Mouse (Mus musculus): ENCODE data around the gene Zfp511. TPM values are rescaled to one million over a fixed set of nuclear protein-coding genes. Genes with fewer than 3 reads are reported as not detected.

Gene Zfp511
- polyA plus RNA-seq, 1 experiment: 37.7 TPM

DNA sequence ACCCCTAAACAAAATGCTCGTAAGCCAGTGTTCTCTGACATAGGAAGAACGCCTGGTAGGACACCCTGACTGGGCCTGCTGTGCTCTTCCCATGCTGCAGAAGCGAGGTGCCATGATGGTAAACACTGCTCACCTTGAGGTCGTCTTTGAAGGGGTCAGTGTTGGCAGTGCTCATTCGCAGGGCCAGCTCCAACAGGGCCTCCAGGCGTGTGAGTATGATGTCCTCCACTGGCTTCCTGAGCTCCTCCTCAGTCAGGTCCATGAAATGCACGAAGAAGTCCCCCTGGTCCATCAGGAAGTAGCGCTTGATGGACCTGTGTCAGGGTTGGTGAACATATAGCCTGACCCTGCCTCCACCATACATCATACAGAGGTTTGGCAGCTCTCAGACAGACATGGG is 31.5 kb upstream of the Zfp511 start:
- no peak overlapping the region for H3K27ac ChIP-seq (ENCODE audit: insufficient read depth, low read depth, low read length)
- no peak for TF ChIP-seq POLR2A (IDR thresholded peaks at IDR 0.05; ENCODE audit: borderline replicate concordance, low read depth, low read length)
- no peak for TF ChIP-seq CTCF (IDR thresholded peaks at IDR 0.05; ENCODE audit: low read depth, low read length)
- H3K4me1 ChIP-seq (ENCODE audit: control insufficient read depth, insufficient read depth, low read length): no peaks in the 10 kb centered on the region
- H3K4me3 ChIP-seq (ENCODE audit: insufficient read depth, low read length): no peak overlapping the region

DNA sequence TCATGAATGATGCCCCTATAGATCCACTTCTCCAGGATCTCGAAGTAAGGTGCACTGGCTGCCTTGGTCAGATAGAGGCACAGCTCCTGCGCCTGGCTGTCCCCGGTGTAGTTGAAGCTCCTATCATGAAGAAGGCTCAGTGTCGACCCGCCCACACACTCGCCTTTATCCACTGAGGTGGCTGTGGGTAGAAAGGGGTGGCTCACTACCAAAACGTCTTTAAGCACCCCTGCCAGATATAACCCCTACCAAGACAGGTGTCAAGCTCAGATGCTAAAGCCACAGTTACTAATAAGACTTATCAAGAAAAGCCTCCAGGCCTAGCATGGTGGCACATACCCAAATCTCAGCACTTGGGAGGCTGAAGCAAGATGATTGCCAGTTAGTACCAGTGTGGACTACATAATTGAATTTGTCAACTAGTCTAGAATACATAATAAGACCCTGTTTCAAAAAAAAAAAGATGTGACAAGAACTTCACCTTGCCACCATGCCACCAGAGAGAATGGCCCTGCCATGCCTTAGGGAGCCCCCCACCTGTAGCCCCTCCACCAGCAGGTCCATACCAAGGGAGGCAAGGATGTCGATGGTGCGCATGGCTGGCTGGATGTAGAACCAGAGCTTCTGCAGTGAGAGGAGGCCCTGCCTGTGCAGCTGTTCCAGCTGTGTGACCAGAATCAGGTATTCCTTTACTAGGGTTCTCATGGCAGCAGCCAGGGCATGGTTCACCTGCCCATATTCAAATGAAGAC is 29.2 kb upstream of the Zfp511 start:
- Histone ChIP-seq H3K4me3 (ENCODE audit: insufficient read depth, low read length) (no peak overlapping the region), H3K4me1 (ENCODE audit: control insufficient read depth, insufficient read depth, low read length) (no peaks in the 10 kb centered on the region), H3K27ac (ENCODE audit: insufficient read depth, low read depth, low read length) (no peak overlapping the region)
- TF ChIP-seq CTCF (IDR thresholded peaks at IDR 0.05; ENCODE audit: low read depth, low read length) (no peak), POLR2A (IDR thresholded peaks at IDR 0.05; ENCODE audit: borderline replicate concordance, low read depth, low read length) (no peak)

DNA sequence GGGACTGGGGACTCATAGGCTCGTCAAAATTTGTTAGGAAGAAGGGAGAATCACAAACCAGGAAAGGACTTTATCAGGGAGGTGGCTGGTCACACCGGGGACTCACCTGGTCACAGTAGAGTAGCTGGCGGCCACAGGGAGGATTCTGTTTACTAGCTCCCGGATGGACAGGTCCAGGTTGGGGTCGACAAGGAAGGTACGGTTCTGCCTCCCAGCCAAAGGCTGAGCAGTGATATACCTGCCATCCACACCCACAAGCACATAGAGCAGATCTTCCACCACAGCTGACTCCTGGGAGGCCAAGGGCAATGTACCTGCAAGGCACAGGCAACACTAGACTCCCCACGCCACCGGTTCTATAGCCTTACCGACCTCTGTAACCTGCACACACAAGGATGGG is 28.4 kb upstream of the Zfp511 start:
- H3K27ac ChIP-seq (ENCODE audit: insufficient read depth, low read depth, low read length): no peak overlapping the region

DNA sequence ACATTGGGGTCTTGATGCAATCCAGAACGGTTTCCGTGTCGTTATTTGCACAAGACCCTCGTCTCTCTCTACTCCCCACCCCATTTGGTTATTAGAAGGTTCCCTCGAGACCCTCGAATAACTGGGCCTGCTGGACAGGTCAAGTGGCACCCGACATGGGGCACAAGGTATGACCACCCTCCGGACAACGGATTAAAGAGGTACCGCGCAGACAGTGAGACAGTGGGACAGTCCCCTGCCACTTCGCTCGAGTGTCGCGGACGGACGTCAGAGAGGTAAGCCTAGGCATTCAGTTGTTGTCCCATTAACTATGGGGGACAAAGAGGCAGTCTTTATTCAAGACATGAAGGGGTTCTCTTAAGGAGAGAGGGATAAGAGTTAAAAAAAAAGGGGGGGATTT is 24.9 kb upstream of the Zfp511 start:
- Histone ChIP-seq H3K4me1 (ENCODE audit: control insufficient read depth, insufficient read depth, low read length) (no peaks in the 10 kb centered on the region), H3K4me3 (ENCODE audit: insufficient read depth, low read length) (no peak overlapping the region), H3K27ac (ENCODE audit: insufficient read depth, low read depth, low read length) (no peak overlapping the region)
- TF ChIP-seq POLR2A (IDR thresholded peaks at IDR 0.05; ENCODE audit: borderline replicate concordance, low read depth, low read length): no peak
- no peak for TF ChIP-seq CTCF (IDR thresholded peaks at IDR 0.05; ENCODE audit: low read depth, low read length)

More for the DNA sequence above, 28.4 kb upstream of the Zfp511 start:
- Histone ChIP-seq H3K4me3 (ENCODE audit: insufficient read depth, low read length) (no peak overlapping the region), H3K4me1 (ENCODE audit: control insufficient read depth, insufficient read depth, low read length) (no peaks in the 10 kb centered on the region)
- TF ChIP-seq CTCF (IDR thresholded peaks at IDR 0.05; ENCODE audit: low read depth, low read length): no peak
- TF ChIP-seq POLR2A (IDR thresholded peaks at IDR 0.05; ENCODE audit: borderline replicate concordance, low read depth, low read length): no peak

DNA sequence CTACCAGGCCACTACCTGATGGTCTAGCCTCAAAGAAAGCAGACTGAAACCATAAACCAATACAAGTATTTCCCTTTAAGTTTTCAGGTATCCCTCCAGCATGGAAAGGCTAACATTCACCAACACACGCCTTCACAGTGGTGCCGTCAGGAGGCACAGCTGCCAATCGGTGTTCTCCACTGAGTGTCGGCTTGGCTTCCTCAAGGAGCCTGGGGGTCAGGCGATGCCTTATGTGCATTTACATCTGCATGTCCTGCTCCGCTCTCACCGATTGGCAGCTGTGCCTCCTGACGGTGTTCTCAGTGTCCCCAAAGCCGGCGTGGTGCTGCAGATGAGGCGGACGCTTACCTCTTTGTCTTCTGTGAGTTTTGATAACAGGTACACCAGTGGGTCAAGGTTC is 4.4 kb upstream of the Zfp511 start:
- no peak overlapping the region for H3K4me3 ChIP-seq (ENCODE audit: insufficient read depth, low read length)
- no peak for TF ChIP-seq CTCF (IDR thresholded peaks at IDR 0.05; ENCODE audit: low read depth, low read length)
- TF ChIP-seq POLR2A (IDR thresholded peaks at IDR 0.05; ENCODE audit: borderline replicate concordance, low read depth, low read length): no peak
- peaks cover 5% of the 10 kb centered on the region for H3K4me1 ChIP-seq (ENCODE audit: control insufficient read depth, insufficient read depth, low read length)
- no peak overlapping the region for H3K27ac ChIP-seq (ENCODE audit: insufficient read depth, low read depth, low read length)

DNA sequence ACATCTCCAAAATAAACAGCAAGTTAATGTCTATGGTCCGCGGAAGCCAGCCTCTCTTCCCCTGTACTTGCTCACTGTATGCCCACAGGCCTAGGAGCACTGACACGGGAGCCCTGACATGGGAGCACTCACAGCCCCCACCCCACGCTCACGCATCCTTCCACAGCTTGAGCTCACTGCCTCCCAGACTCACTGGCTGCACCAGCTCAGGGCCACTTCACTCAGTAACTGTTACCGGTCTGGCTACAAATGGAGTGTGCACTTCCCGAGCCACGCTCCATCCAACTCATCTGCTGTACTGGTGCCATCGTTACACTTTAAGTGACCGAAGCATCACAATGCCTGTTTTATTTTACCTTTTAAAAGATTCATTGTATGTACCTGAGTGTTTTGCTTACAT is 3.8 kb upstream of the Zfp511 start:
- TF ChIP-seq POLR2A (IDR thresholded peaks at IDR 0.05; ENCODE audit: borderline replicate concordance, low read depth, low read length) (no peak), CTCF (IDR thresholded peaks at IDR 0.05; ENCODE audit: low read depth, low read length) (no peak)
- Histone ChIP-seq H3K4me3 (ENCODE audit: insufficient read depth, low read length) (no peak overlapping the region), H3K27ac (ENCODE audit: insufficient read depth, low read depth, low read length) (no peak overlapping the region), H3K4me1 (ENCODE audit: control insufficient read depth, insufficient read depth, low read length) (peaks cover 11% of the 10 kb centered on the region)

DNA sequence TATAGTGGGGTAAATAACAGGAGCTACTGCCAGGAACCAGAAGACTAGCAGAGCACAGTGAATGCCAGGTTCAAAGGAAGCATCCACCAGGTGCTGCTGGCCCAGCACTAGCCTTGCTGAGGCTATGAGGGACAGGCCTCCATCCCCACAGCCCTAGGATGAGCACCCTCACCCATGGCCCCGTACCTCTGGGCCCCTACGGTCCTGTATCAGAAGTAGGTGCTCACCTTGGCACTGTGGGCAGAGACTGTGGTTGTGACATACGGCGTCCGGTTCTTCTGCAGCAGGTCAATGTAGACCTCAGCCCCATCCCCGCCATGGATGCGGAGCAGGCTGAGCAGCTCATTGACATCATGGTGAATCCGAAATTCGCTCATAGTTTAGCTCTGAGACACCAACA is 2.8 kb upstream of the Zfp511 start:
- H3K4me3 ChIP-seq (ENCODE audit: insufficient read depth, low read length): no peak overlapping the region
- H3K27ac ChIP-seq (ENCODE audit: insufficient read depth, low read depth, low read length): no peak overlapping the region
- TF ChIP-seq CTCF (IDR thresholded peaks at IDR 0.05; ENCODE audit: low read depth, low read length) (no peak), POLR2A (IDR thresholded peaks at IDR 0.05; ENCODE audit: borderline replicate concordance, low read depth, low read length) (no peak)
- H3K4me1 ChIP-seq (ENCODE audit: control insufficient read depth, insufficient read depth, low read length): peaks cover 11% of the 10 kb centered on the region

DNA sequence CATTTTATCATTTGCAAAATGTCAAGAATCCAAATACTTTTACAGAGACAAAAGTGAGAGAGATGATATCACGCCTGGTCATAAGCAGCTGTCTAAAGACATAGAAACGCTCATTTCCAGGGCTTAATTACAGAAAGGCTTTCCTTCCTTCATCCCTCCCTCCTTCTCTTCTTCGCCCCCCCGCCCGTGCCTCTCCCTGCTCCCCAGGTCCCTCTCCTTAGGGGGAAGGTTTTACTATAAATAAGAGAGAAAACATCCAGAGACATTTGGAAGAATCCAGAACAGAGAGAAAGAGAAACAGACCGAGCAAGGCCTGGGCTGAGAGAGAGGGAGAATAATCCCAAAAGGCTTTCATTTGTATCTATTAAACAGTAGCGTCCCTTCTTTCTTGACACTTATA is 735 bp upstream of the Zfp511 start:
- Histone ChIP-seq H3K27ac (ENCODE audit: insufficient read depth, low read depth, low read length) (0 out of 2 replicates have a peak overlapping the region, but pooled peaks have one; percentile 21), H3K4me3 (ENCODE audit: insufficient read depth, low read length) (peak overlapping the region; percentile 88), H3K4me1 (ENCODE audit: control insufficient read depth, insufficient read depth, low read length) (peaks cover 11% of the 10 kb centered on the region)
- TF ChIP-seq POLR2A (IDR thresholded peaks at IDR 0.05; ENCODE audit: borderline replicate concordance, low read depth, low read length): no peak
- no peak for TF ChIP-seq CTCF (IDR thresholded peaks at IDR 0.05; ENCODE audit: low read depth, low read length)

DNA sequence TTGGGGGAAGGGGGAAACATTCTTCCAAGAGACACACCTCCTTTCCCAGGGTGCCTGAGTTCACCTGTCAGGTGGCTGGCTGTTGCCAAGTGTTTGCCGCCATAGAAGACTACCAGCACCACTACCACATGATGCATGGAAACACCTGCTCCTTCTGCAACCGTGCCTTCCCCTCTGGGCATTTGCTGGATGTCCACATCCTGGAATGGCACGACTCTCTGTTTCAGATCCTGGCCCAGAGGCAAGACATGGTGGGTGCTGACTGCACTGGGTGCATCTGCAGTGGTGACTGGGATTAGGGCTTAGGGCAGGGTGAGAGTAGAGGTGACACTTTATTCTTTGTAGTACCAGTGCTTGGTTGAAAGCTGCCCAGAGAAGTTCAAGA is 972 bp downstream of the Zfp511 start:
- TF ChIP-seq POLR2A (IDR thresholded peaks at IDR 0.05; ENCODE audit: borderline replicate concordance, low read depth, low read length) (no peak), CTCF (IDR thresholded peaks at IDR 0.05; ENCODE audit: low read depth, low read length) (no peak)
- H3K4me1 ChIP-seq (ENCODE audit: control insufficient read depth, insufficient read depth, low read length): peaks cover 11% of the 10 kb centered on the region
- peak overlapping the region; percentile 88 for H3K4me3 ChIP-seq (ENCODE audit: insufficient read depth, low read length)
- H3K27ac ChIP-seq (ENCODE audit: insufficient read depth, low read depth, low read length): no peak overlapping the region

DNA sequence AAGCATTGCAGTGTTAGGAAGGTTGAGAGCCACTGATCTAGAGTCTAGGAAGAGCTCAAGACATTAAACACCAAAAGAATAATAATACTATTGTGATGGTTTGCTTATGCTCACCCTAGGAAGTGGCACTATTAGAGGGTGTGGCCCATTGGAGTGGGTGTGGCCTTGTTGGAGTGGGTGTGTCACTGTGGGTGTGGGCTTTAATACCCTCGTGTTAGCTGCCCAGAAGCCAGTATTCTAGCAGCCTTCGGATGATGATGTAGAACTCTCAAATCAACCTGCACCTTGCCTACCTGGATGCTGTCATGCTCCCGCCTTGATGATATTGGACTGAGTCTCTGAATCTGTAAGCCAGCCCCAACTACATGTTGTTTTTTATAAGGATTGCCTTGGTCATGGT is 6.5 kb downstream of the Zfp511 start:
- no peak for TF ChIP-seq POLR2A (IDR thresholded peaks at IDR 0.05; ENCODE audit: borderline replicate concordance, low read depth, low read length)
- no peak for TF ChIP-seq CTCF (IDR thresholded peaks at IDR 0.05; ENCODE audit: low read depth, low read length)
- Histone ChIP-seq H3K4me3 (ENCODE audit: insufficient read depth, low read length) (no peak overlapping the region), H3K27ac (ENCODE audit: insufficient read depth, low read depth, low read length) (no peak overlapping the region), H3K4me1 (ENCODE audit: control insufficient read depth, insufficient read depth, low read length) (no peaks in the 10 kb centered on the region)

Data from bone marrow macrophage, adult 2 months (primary cell).